Mouse (Mus musculus) forebrain, embryonic 12.5 days (tissue): ENCODE results near the gene Fem1b. TPM values are rescaled to one million over a fixed set of nuclear protein-coding genes. Genes with fewer than 3 reads are reported as not detected.

Source experiments
- ATAC-seq: fragments of 200-750 bp; cut with Nextera tagmentation; 2 replicates; pipeline ENCODE4 v1.8.0; 2017; ENCODE audit warnings: moderate TSS enrichment; ENCODE audit not compliant: low FRiP score
- H3K27ac ChIP-seq: fragments of 300-500 bp; sonication (generic); 2 replicates; pipeline ENCODE4 v1.5.1; 2016; ENCODE audit warnings: mild to moderate bottlenecking
- H3K27me3 ChIP-seq: fragments of 300-500 bp; sonication (generic); 2 replicates; pipeline ENCODE4 v1.6.1; 2016; ENCODE audit warnings: mild to moderate bottlenecking
- H3K36me3 ChIP-seq: fragments of 300-500 bp; sonication (generic); replicated peaks from 2 replicates; pipeline ENCODE4 v1.6.1; 2016; ENCODE audit warnings: mild to moderate bottlenecking
- H3K4me1 ChIP-seq: fragments of 300-500 bp; sonication (generic); 2 replicates; pipeline ENCODE4 v1.6.1; 2016
- H3K4me2 ChIP-seq: fragments of 300-500 bp; sonication (generic); 2 replicates; pipeline ENCODE4 v1.6.1; 2016; ENCODE audit warnings: mild to moderate bottlenecking, moderate library complexity
- H3K4me3 ChIP-seq: fragments of 300-500 bp; sonication (generic); replicated peaks from 2 replicates; pipeline ENCODE4 v1.5.1; 2016; ENCODE audit warnings: mild to moderate bottlenecking
- H3K9ac ChIP-seq: fragments of 300-500 bp; sonication (generic); 2 replicates; pipeline ENCODE4 v1.6.1; 2016; ENCODE audit warnings: mild to moderate bottlenecking
- H3K9me3 ChIP-seq: fragments of 300-500 bp; sonication (generic); 2 replicates; pipeline ENCODE4 v1.6.1; 2016
- WGBS: fragments of 180-500 bp; shearing (Covaris S2); methylation state at CpG from one replicate; pipeline ENCODE4 v1.1.7; 2016; 5-methylcytosine and 5-hydroxymethylcytosine counted together
- polyA plus RNA-seq: library from polyadenylated mRNA; unstranded; fragments of >200 nt; fragmentation: Nextera tagmentation; extraction: Ambion mirVana; gene quantifications from 2 replicates; pipeline ENCODE4 v1.2.1, GENCODE M21; 2016

Gene Fem1b
- polyA plus RNA-seq, 1 experiment from 2014 or later: 56.6 TPM

DNA sequence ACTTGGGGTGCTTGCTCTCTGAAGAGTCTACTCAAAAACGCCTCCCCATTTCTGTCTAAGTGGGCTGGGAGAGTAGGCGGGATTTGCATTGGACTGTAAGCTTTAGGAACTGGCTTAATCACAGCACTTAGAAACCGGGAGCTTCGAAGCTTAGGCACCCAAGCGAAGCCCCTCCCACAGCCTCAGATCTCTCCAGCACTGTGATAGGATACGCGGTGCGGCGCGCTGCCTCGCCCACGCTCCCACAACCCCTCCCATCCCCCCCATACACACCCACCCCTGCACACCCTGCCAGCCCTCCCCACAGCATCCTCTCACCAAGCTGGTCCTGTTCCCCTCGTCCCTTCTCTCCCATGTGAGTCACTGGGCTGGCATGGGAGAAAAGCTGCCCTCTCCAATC, 48.3 kb downstream of the Fem1b start:
- no peak for ATAC-seq

GRCm38 (mm10) chr9:62759601-62760000, 52.1 kb downstream of the Fem1b start:
- H3K9me3 ChIP-seq: no peaks in the 10 kb centered on the region
- no peak for ATAC-seq
- H3K4me2 ChIP-seq: no peak overlapping the region
- no peaks in the 10 kb centered on the region for H3K27me3 ChIP-seq
- no peak overlapping the region for H3K9ac ChIP-seq
- H3K27ac ChIP-seq: no peak overlapping the region
- no peaks in the 10 kb centered on the region for H3K36me3 ChIP-seq
- H3K4me3 ChIP-seq: no peak overlapping the region
- WGBS: 63% methylated on average over 3 of the region's 3 CpGs
- 0 out of 2 replicates have a peak, but pooled peaks cover 6% of the 10 kb centered on the region for H3K4me1 ChIP-seq

More for the DNA sequence above, 48.3 kb downstream of the Fem1b start:
- H3K9ac ChIP-seq: no peak overlapping the region
- H3K4me3 ChIP-seq: no peak overlapping the region
- no peaks in the 10 kb centered on the region for H3K36me3 ChIP-seq
- H3K27ac ChIP-seq: no peak overlapping the region
- 14% methylated on average over 13 of the region's 13 CpGs for WGBS
- peak overlapping the region; percentile 36 for H3K4me2 ChIP-seq
- 0 out of 2 replicates have a peak, but pooled peaks cover 6% of the 10 kb centered on the region for H3K4me1 ChIP-seq
- no peaks in the 10 kb centered on the region for H3K9me3 ChIP-seq
- no peaks in the 10 kb centered on the region for H3K27me3 ChIP-seq

DNA sequence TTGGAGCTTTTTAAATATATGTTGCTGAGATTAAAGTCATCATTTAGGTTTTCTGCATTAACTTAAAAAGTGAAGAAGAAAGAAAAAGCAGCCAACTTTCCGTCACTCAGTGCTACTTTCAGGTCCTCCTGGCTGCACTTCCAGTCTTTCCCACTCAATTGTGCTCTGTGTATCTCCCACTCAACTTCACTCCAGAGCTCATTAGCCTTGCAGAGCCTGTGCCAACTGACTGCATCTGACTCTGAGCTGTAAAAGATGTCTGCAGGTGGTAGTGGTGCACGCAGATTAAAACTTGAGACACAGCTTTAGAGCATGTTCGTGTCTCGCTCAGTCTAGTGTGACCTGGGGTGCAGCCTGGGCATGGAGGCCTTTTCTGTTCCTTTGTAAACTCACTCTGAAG, 53.4 kb downstream of the Fem1b start:
- WGBS: 71% methylated on average over 4 of the region's 4 CpGs
- no peak for ATAC-seq

DNA sequence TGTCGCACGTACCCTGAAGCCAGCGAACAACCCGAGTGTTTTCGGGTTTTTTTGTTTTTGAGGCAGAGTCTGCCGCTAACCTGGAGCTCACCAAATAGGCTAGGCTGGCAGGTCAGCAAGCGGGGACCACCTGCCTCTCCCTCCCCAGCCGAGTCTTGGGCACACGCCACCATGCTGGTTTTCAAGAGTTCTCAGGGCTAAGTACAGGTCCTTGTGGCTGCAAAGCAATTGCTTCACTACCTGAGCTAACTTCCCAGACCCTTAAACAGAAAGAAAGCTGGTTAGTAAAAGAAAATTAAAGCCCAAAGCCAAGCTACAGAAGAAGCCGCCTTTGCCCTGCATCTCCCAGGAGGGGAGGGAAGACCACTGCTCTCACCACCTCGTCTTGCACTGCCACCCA, 61.4 kb downstream of the Fem1b start:
- Histone ChIP-seq H3K9me3 (no peaks in the 10 kb centered on the region), H3K27me3 (no peaks in the 10 kb centered on the region), H3K9ac (no peak overlapping the region), H3K4me3 (no peak overlapping the region), H3K4me2 (no peak overlapping the region), H3K4me1 (no peaks in the 10 kb centered on the region), H3K36me3 (no peaks in the 10 kb centered on the region), H3K27ac (no peak overlapping the region)
- WGBS: 87% methylated on average over 11 of the region's 11 CpGs
- no peak for ATAC-seq

More for the DNA sequence above, 53.4 kb downstream of the Fem1b start:
- H3K9ac ChIP-seq: no peak overlapping the region
- H3K4me1 ChIP-seq: 0 out of 2 replicates have a peak, but pooled peaks cover under 1% of the 10 kb centered on the region
- H3K9me3 ChIP-seq: no peaks in the 10 kb centered on the region
- H3K4me2 ChIP-seq: no peak overlapping the region
- no peak overlapping the region for H3K27ac ChIP-seq
- H3K27me3 ChIP-seq: no peaks in the 10 kb centered on the region
- H3K36me3 ChIP-seq: no peaks in the 10 kb centered on the region
- H3K4me3 ChIP-seq: no peak overlapping the region

DNA sequence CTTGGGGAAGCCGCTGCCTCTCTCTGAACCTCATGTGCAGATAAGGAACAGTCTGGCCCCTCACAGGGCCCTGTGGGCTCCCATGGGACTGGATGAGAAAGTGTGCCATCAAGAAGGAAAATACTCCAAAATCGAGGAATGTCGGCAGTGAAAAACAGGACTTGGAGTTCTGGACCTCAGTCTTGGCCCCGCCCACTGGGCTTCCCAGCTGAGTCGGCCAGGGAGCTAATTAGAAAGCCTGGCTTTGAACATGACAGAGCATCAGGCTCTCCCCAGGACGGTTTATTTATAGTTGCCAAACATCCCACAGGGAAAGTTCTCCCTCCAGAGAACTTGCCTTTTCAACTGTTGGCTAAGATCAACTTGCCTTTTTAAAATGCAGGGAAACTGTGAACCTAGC, 62.1 kb downstream of the Fem1b start:
- H3K9me3 ChIP-seq: no peaks in the 10 kb centered on the region
- no peak overlapping the region for H3K9ac ChIP-seq
- H3K4me3 ChIP-seq: no peak overlapping the region
- no peaks in the 10 kb centered on the region for H3K27me3 ChIP-seq
- H3K27ac ChIP-seq: no peak overlapping the region
- ATAC-seq: no peak
- WGBS: 76% methylated on average over 6 of the region's 6 CpGs
- no peak overlapping the region for H3K4me2 ChIP-seq
- no peaks in the 10 kb centered on the region for H3K4me1 ChIP-seq
- H3K36me3 ChIP-seq: no peaks in the 10 kb centered on the region

DNA sequence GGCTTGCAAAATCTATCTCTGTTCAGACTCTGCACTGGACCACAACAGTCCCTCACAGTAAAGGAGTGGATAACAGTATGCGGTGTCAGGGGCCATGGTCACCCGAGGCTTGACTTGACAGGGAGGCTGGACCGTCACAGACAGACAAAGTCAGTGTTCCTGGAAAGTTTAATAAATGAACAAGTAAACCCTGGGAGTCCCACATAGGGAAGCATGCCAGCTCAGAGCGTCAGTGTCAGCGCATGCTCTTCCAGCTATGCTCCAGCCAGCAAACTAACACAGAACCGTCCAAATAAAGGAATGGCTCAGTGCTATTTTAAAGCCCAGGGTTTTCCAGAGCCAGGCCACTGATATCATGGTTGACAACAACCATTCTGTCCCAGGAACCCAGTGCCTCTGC, 65.1 kb downstream of the Fem1b start:
- no peak overlapping the region for H3K27ac ChIP-seq

GRCm38 (mm10) chr9:62744558-62745275, 67.0 kb downstream of the Fem1b start:
- Histone ChIP-seq H3K27me3 (no peaks in the 10 kb centered on the region; the same call in 1 of the 2 replicates), H3K9ac (no peak overlapping the region), H3K4me1 (no peaks in the 10 kb centered on the region), H3K4me3 (no peak overlapping the region), H3K27ac (no peak overlapping the region), H3K36me3 (no peaks in the 10 kb centered on the region), H3K4me2 (no peak overlapping the region), H3K9me3 (no peaks in the 10 kb centered on the region)
- WGBS: 55% methylated on average over 7 of the region's 7 CpGs
- no peak for ATAC-seq

More for the DNA sequence above, 65.1 kb downstream of the Fem1b start:
- Histone ChIP-seq H3K9ac (no peak overlapping the region), H3K4me2 (no peak overlapping the region), H3K4me1 (no peaks in the 10 kb centered on the region), H3K27me3 (no peaks in the 10 kb centered on the region; the same call in 1 of the 2 replicates), H3K36me3 (no peaks in the 10 kb centered on the region), H3K9me3 (no peaks in the 10 kb centered on the region), H3K4me3 (no peak overlapping the region)
- 85% methylated on average over 6 of the region's 6 CpGs for WGBS
- no peak for ATAC-seq

Other genes starting within 250 kb of the Fem1b start
- 3.6 and 4.0 TPM in 2 replicates for gene Itga11, start 134.1 kb downstream of the Fem1b start, polyA plus RNA-seq
- gene Cln6, start 26.9 kb upstream of the Fem1b start, polyA plus RNA-seq: 8.5 and 9.8 TPM in 2 replicates
- 1.8 and 3.1 TPM in 2 replicates for gene Calml4, start 46.1 kb upstream of the Fem1b start, polyA plus RNA-seq
- 63.2 and 67.9 TPM in 2 replicates for gene Pias1, start 176.0 kb upstream of the Fem1b start, polyA plus RNA-seq